Comparison of ENCODE assay signal across 24 mouse cellular contexts in the genomic region with DNA sequence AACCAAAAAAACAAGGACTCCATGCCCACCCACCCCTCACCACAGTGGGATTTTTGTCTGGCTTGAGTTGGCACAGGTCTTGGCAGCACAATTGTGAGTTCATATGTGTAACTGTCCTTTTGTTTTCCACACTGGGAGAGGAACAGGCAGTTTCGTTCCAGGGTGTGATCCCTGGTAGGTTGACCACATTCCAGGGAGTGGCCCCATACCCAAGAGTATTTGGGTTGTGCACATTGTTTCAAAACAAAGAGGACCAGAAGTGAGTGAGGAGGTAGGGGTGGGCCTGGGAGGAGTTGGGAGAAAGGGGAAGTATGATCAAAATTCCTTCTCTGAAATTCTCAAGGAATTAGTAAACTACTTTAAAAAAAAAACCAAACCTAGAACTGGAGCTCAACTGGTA. TPM values are rescaled to one million over a fixed set of nuclear protein-coding genes. Genes with fewer than 3 reads are reported as not detected.
"Had no signal": no experiment of that assay in that cellular context is flagged by ENCODE, and none has a peak within 500 bp of the region (broad histone marks: within the 10 kb centered on the region; RNA-seq: fewer than 3 reads in every experiment).

No protein-coding gene starts in this region.

- H3K27me3 ChIP-seq: midbrain, embryonic 12.5 days; neural tube, embryonic 12.5 days; stomach, embryonic 15.5 days had no signal

- H3K4me3 ChIP-seq: midbrain, embryonic 10.5 days; midbrain, embryonic 12.5 days; neural tube, embryonic 12.5 days; stomach, embryonic 15.5 days had no signal

- H3K9ac ChIP-seq: liver, embryonic 14.5 days; lung, embryonic 14.5 days; midbrain, embryonic 12.5 days; neural tube, embryonic 12.5 days; stomach, embryonic 15.5 days had no signal

- H3K4me1 ChIP-seq: midbrain, embryonic 10.5 days; midbrain, embryonic 12.5 days; neural tube, embryonic 12.5 days; stomach, embryonic 15.5 days had no signal

- H3K27ac ChIP-seq: liver, embryonic 14.5 days; midbrain, embryonic 10.5 days; midbrain, embryonic 12.5 days; neural tube, embryonic 12.5 days; stomach, embryonic 15.5 days; stomach, postnatal 0 days had no signal

- H3K4me2 ChIP-seq: lung, embryonic 14.5 days; midbrain, embryonic 12.5 days; neural tube, embryonic 12.5 days; stomach, embryonic 15.5 days had no signal

- H3K36me3 ChIP-seq: midbrain, embryonic 10.5 days; midbrain, embryonic 12.5 days; neural tube, embryonic 12.5 days; stomach, embryonic 15.5 days had no signal

- ATAC-seq: midbrain, embryonic 16.5 days had no signal

- H3K9me3 ChIP-seq: midbrain, embryonic 10.5 days; midbrain, embryonic 12.5 days; neural tube, embryonic 12.5 days; stomach, embryonic 15.5 days had no signal

- DNase-seq: lung, adult 18-20 months; lung, embryonic 14.5 days; lung, postnatal 14 days; lung, postnatal 36 days; midbrain, embryonic 14.5 days; right cerebral cortex, postnatal 14 days; thymus, adult 2 months; thymus, postnatal 14 days; thymus, postnatal 36 days had no signal

RNA-seq across cellular contexts. Expression of gene Gm364, which starts 49.6 kb away (rescaled TPM):
- total RNA-seq: megakaryocyte, adult 5-6 weeks; megakaryocyte-erythroid progenitor cell, adult 5-6 weeks; monocyte, adult 5-6 weeks; neutrophil, adult 5-6 weeks had no signal
- polyA plus RNA-seq: liver, embryonic 14.5 days; liver, embryonic 16.5 days; lung, embryonic 14.5 days; lung, embryonic 16.5 days; midbrain, embryonic 10.5 days; midbrain, embryonic 12.5 days; midbrain, embryonic 14.5 days; midbrain, embryonic 16.5 days; neural tube, embryonic 12.5 days; neural tube, embryonic 14.5 days; spleen, adult 2 months; stomach, embryonic 15.5 days; stomach, postnatal 0 days; thymus, adult 2 months had no signal
